15 mouse cellular contexts compared by ENCODE assay signal in genomic region chr17:36021309-36021708, GRCm38 (mm10). TPM values are rescaled to one million over a fixed set of nuclear protein-coding genes. Genes with fewer than 3 reads are reported as not detected.
DNase-seq lines count a peak whose midpoint lies in the region; ATAC-seq and TF ChIP-seq lines count a peak whose summit lies in the region.
"Had no signal": no experiment of that assay in that cellular context is flagged by ENCODE, and none has a peak within 500 bp of the region (broad histone marks: within the 10 kb centered on the region; RNA-seq: fewer than 3 reads in every experiment).

No protein-coding gene starts in this region.

- peak overlapping the region; percentile 10; the same call in 1 of the 2 replicates for H3K9ac ChIP-seq in CH12.LX (ENCODE audit: insufficient read depth, low read depth)
- peak overlapping the region; percentile 63 for H3K9ac ChIP-seq in liver, embryonic 12.5 days
- H3K9ac ChIP-seq: embryonic facial prominence, embryonic 15.5 days; limb, embryonic 15.5 days had no signal

- no peaks in the 10 kb centered on the region for H3K27me3 ChIP-seq in CH12.LX (replicated peaks)
- H3K27me3 ChIP-seq in liver, embryonic 12.5 days (replicated peaks), result no peaks in the 10 kb centered on the region
- H3K27me3 ChIP-seq: embryonic facial prominence, embryonic 15.5 days; limb, embryonic 15.5 days; Patski had no signal

- peaks cover 17 to 49% of the 10 kb centered on the region in 2 experiments for H3K4me1 ChIP-seq in CH12.LX (ENCODE audit: control insufficient read depth in 1 of 2, insufficient read depth in 2 of 2)
- peaks cover 78% of the 10 kb centered on the region for H3K4me1 ChIP-seq in liver, embryonic 12.5 days

- DNase-seq in heart, adult 11 months, result peak; percentile 89
- DNase-seq in heart, postnatal 14 days, result no peak
- no peak for DNase-seq in left cerebral cortex, adult 2 months (ENCODE audit: extremely low spot score in 1 of 2, low spot score in 2 of 2)
- DNase-seq in left cerebral cortex, adult 11 months (ENCODE audit: low spot score), result no peak
- DNase-seq in CH12.LX (ENCODE audit: extremely low read depth), result no peak
- DNase-seq in urinary bladder, postnatal 14 days (ENCODE audit: low spot score), result no peak
- DNase-seq: cerebellum, adult 2 months had no signal

- TF ChIP-seq RAD21 in CH12.LX (IDR thresholded peaks at IDR 0.05; ENCODE audit: low read depth, low read length), result no peak

- in situ Hi-C loops in CH12.LX (cut with MboI; ENCODE audit: low pct_ligation_motif_present, low pct_unique_long_range_greater_than_20kb, low sequenced_read_pairs), result no loop called here

- no peak overlapping the region; the same call in 1 of the 2 replicates for H3K4me2 ChIP-seq in CH12.LX (ENCODE audit: insufficient read depth, low read depth, poor library complexity, severe bottlenecking)
- peak overlapping the region; percentile 71 for H3K4me2 ChIP-seq in liver, embryonic 12.5 days

- H3K79me2 ChIP-seq in CH12.LX (replicated peaks; ENCODE audit: control insufficient read depth, extremely low read depth, insufficient read depth, poor library complexity, severe bottlenecking), result peaks cover 43% of the 10 kb centered on the region

- H3K9me3 ChIP-seq in CH12.LX (replicated peaks; ENCODE audit: low read length), result peaks cover 8% of the 10 kb centered on the region
- H3K9me3 ChIP-seq in liver, embryonic 12.5 days (replicated peaks), result no peaks in the 10 kb centered on the region
- H3K9me3 ChIP-seq: embryonic facial prominence, embryonic 15.5 days; limb, embryonic 15.5 days had no signal

- no peak for TF ChIP-seq CTCF in left cerebral cortex, adult 2 months (IDR thresholded peaks at IDR 0.05)
- no peak for TF ChIP-seq CTCF in CH12.LX (conservative IDR thresholded peaks at IDR 0.05 in 1 of 2, IDR thresholded peaks at IDR 0.05 in 1 of 2; ENCODE audit: low read depth in 2 of 2, low read length in 2 of 2)

- TF ChIP-seq EP300 in CH12.LX (IDR thresholded peaks at IDR 0.05; ENCODE audit: low read length), result no peak

- 0 out of 2 replicates have a peak, but pooled peaks have one; percentile 23 for ATAC-seq in liver, embryonic 12.5 days
- ATAC-seq in erythroid progenitor cell, adult 5-6 weeks (replicated peaks; ENCODE audit: low FRiP score, poor library complexity, severe bottlenecking), result no peak

- no peak overlapping the region for H3K4me3 ChIP-seq in left cerebral cortex, adult 2 months
- peak overlapping the region in 2 of 3 experiments; percentile 20 to 32 for H3K4me3 ChIP-seq in CH12.LX (replicated peaks in 1 of 3; ENCODE audit: low read depth in 2 of 3, low read length in 2 of 3, poor library complexity in 1 of 3)
- peak overlapping the region; percentile 58 for H3K4me3 ChIP-seq in liver, embryonic 12.5 days

- peak overlapping the region; percentile 60; the same call in 1 of the 2 replicates for H3K27ac ChIP-seq in left cerebral cortex, adult 2 months
- H3K27ac ChIP-seq in CH12.LX (ENCODE audit: insufficient read depth, low read depth), result peak overlapping the region; percentile 94
- peak overlapping the region; percentile 91 for H3K27ac ChIP-seq in liver, embryonic 12.5 days

- intact Hi-C loops in heart, postnatal 14 days (cut with DNase I), result no loop called here
- intact Hi-C loops in left cerebral cortex, adult 2 months (cut with DNase I), result no loop called here

- dilution Hi-C loops in CH12.LX (cut with MboI; ENCODE audit: extremely low pct_ligation_motif_present, extremely low pct_unique_long_range_greater_than_20kb, low sequenced_read_pairs), result no loop called here

- no peak for TF ChIP-seq POLR2A in CH12.LX (IDR thresholded peaks at IDR 0.05; ENCODE audit: low read depth, low read length)

- H3K36me3 ChIP-seq in CH12.LX (replicated peaks in 1 of 2; ENCODE audit: control insufficient read depth in 1 of 2, insufficient read depth in 1 of 2, low read length in 1 of 2), result peaks cover 5 to 41% of the 10 kb centered on the region in 2 experiments
- H3K36me3 ChIP-seq in liver, embryonic 12.5 days, result peaks cover 18% of the 10 kb centered on the region
- H3K36me3 ChIP-seq: embryonic facial prominence, embryonic 15.5 days; limb, embryonic 15.5 days had no signal

- WGBS in liver, embryonic 12.5 days (ENCODE audit: insufficient replicate concordance), result 76% methylated on average over 1 of the region's 1 CpGs

TF ChIP-seq in CH12.LX, 34 proteins besides CTCF, POLR2A, EP300 and RAD21:
- TF ChIP-seq JUN (IDR thresholded peaks at IDR 0.05; ENCODE audit: insufficient read depth, low read depth, low read length) (no peak), ELF1 (IDR thresholded peaks at IDR 0.05; ENCODE audit: low read depth, low read length) (no peak), IRF4 (IDR thresholded peaks at IDR 0.05; ENCODE audit: low read depth, low read length) (no peak), TCF12 (IDR thresholded peaks at IDR 0.05; ENCODE audit: low read depth, low read length) (no peak), USF1 (IDR thresholded peaks at IDR 0.05; ENCODE audit: low read depth, low read length) (no peak), POLR2AphosphoS2 (IDR thresholded peaks at IDR 0.05; ENCODE audit: low read depth, low read length) (no peak), BHLHE40 (IDR thresholded peaks at IDR 0.05; ENCODE audit: low read depth, low read length) (no peak), ZKSCAN1 (IDR thresholded peaks at IDR 0.05; ENCODE audit: borderline replicate concordance, low read depth, low read length) (no peak)
TF ChIP-seq in CH12.LX: peak in this region for 0.

RNA-seq across cellular contexts. Expression of gene H2-T24, which starts 0.9 kb away (rescaled TPM):
- 1 to 10 TPM; 4.7 to 6.0 TPM for total RNA-seq in heart, postnatal 14 days (2021)
- total RNA-seq in left cerebral cortex, adult 2 months (2021), result 1 to 10 TPM; 1.1 to 2.5 TPM
- 9.8 and 16.1 TPM in 2 replicates for total RNA-seq in CH12.LX (2012; rRNA removed)
- 6.6 and 7.6 TPM in 2 replicates for total RNA-seq in CH12.LX (2014; rRNA removed)
- 8.9 and 9.3 TPM in 2 replicates for polyA plus RNA-seq in CH12.LX (2012; ENCODE audit: insufficient read length, low read depth)
- 4.6 and 5.7 TPM in 2 replicates for polyA plus RNA-seq in liver, embryonic 12.5 days (2016; fragmentation: Nextera tagmentation; extraction: Ambion mirVana)
- total RNA-seq in erythroid progenitor cell, adult 5-6 weeks (2015; ENCODE audit: low replicate concordance), result 84.3 and 115 TPM in 2 replicates
- total RNA-seq in erythroid progenitor cell, adult 5-6 weeks (2017; ENCODE audit: low replicate concordance), result 293 and 328 TPM in 2 replicates

RNA-seq across cellular contexts. Expression of gene H2-T23, which starts 11.3 kb away (rescaled TPM):
- total RNA-seq in heart, postnatal 14 days (2021), result 10 to 100 TPM; 23.2 to 24.0 TPM
- 10 to 100 TPM; 13.6 to 17.2 TPM for total RNA-seq in left cerebral cortex, adult 2 months (2021)
- total RNA-seq in CH12.LX (2012; rRNA removed) (21.8 and 23.0 TPM in 2 replicates), CH12.LX (2014; rRNA removed) (35.6 and 38.8 TPM in 2 replicates)
- polyA plus RNA-seq in CH12.LX (2012; ENCODE audit: insufficient read length, low read depth), result 42.1 and 75.0 TPM in 2 replicates
- polyA plus RNA-seq in liver, embryonic 12.5 days (2016; fragmentation: Nextera tagmentation; extraction: Ambion mirVana), result 19.5 and 20.5 TPM in 2 replicates
- total RNA-seq in erythroid progenitor cell, adult 5-6 weeks (2015; ENCODE audit: low replicate concordance), result 109 and 146 TPM in 2 replicates
- 93.4 and 104 TPM in 2 replicates for total RNA-seq in erythroid progenitor cell, adult 5-6 weeks (2017; ENCODE audit: low replicate concordance)

RNA-seq across cellular contexts. Expression of gene H2-T22, which starts 21.2 kb away (rescaled TPM):
- 10 to 100 TPM in 1 of 2 experiments, 1 to 10 TPM in 1; 10.0 to 12.4 TPM for total RNA-seq in heart, postnatal 14 days (2021)
- 10 to 100 TPM; 13.7 to 14.8 TPM for total RNA-seq in left cerebral cortex, adult 2 months (2021)
- total RNA-seq in CH12.LX (2012; rRNA removed), result 9.6 and 10.6 TPM in 2 replicates
- 14.9 and 16.4 TPM in 2 replicates for total RNA-seq in CH12.LX (2014; rRNA removed)
- 19.8 and 26.1 TPM in 2 replicates for polyA plus RNA-seq in CH12.LX (2012; ENCODE audit: insufficient read length, low read depth)
- 7.5 and 8.4 TPM in 2 replicates for polyA plus RNA-seq in liver, embryonic 12.5 days (2016; fragmentation: Nextera tagmentation; extraction: Ambion mirVana)
- total RNA-seq in erythroid progenitor cell, adult 5-6 weeks (2015; ENCODE audit: low replicate concordance), result 19.1 and 19.7 TPM in 2 replicates
- total RNA-seq in erythroid progenitor cell, adult 5-6 weeks (2017; ENCODE audit: low replicate concordance), result 5.5 and 16.4 TPM in 2 replicates

RNA-seq across cellular contexts. Expression of gene Gm6034, which starts 21.5 kb away (rescaled TPM):
- total RNA-seq in heart, postnatal 14 days (2021), result not detected
- not detected for total RNA-seq in left cerebral cortex, adult 2 months (2021)
- total RNA-seq in CH12.LX (2012; rRNA removed) (0.80 and 1.1 TPM in 2 replicates), CH12.LX (2014; rRNA removed) (0.42 TPM in 1 of 2 replicates, not detected in the other)
- polyA plus RNA-seq in CH12.LX (2012; ENCODE audit: insufficient read length, low read depth), result 1.7 and 2.1 TPM in 2 replicates
- polyA plus RNA-seq in liver, embryonic 12.5 days (2016; fragmentation: Nextera tagmentation; extraction: Ambion mirVana), result not detected in 2 replicates
- not detected in 2 replicates for total RNA-seq in erythroid progenitor cell, adult 5-6 weeks (2015; ENCODE audit: low replicate concordance)
- total RNA-seq in erythroid progenitor cell, adult 5-6 weeks (2017; ENCODE audit: low replicate concordance), result not detected in 2 replicates
- total RNA-seq: adrenal gland, postnatal 14 days had no signal
- polyA plus RNA-seq: C2C12; cerebellum, adult 2 months; embryonic facial prominence, embryonic 15.5 days; intestine, embryonic 14.5 days; limb, embryonic 15.5 days; Patski had no signal

RNA-seq across cellular contexts. Expression of gene Gm11127, which starts 36.9 kb away (rescaled TPM):
- 1 to 10 TPM; 1.5 to 2.3 TPM for total RNA-seq in heart, postnatal 14 days (2021)
- total RNA-seq in left cerebral cortex, adult 2 months (2021), result 1 to 10 TPM; 1.1 to 1.5 TPM
- total RNA-seq in CH12.LX (2012; rRNA removed), result 23.8 and 25.1 TPM in 2 replicates
- total RNA-seq in CH12.LX (2014; rRNA removed), result 1.2 and 2.0 TPM in 2 replicates
- polyA plus RNA-seq in CH12.LX (2012; ENCODE audit: insufficient read length, low read depth), result 0.27 and 0.37 TPM in 2 replicates
- polyA plus RNA-seq in liver, embryonic 12.5 days (2016; fragmentation: Nextera tagmentation; extraction: Ambion mirVana), result not detected in 2 replicates
- total RNA-seq in erythroid progenitor cell, adult 5-6 weeks (2015; ENCODE audit: low replicate concordance), result not detected in 2 replicates
- total RNA-seq in erythroid progenitor cell, adult 5-6 weeks (2017; ENCODE audit: low replicate concordance), result 0.39 TPM in 1 of 2 replicates, not detected in the other
- polyA plus RNA-seq: intestine, embryonic 14.5 days; limb, embryonic 15.5 days had no signal

Comparison
In these comparisons a context has a peak if more than half of its experiments do, and no peak if none do; other contexts are left out.
1. RNA of gene H2-T24, which starts 0.9 kb away (total RNA-seq): 84.3 to 328 TPM in erythroid progenitor cell, adult 5-6 weeks; 6.6 to 16.1 TPM in CH12.LX, 4.7 to 6.0 TPM in heart, postnatal 14 days and 1.1 to 2.5 TPM in left cerebral cortex, adult 2 months; every median in the first group is over 4 times any median in the second.
2. Peak in every context shown above with its lines, with median percentiles within 50 percentile points of each other: H3K27ac ChIP-seq.